40 mouse cellular contexts compared by ENCODE assay signal in genomic region chr14:41124683-41125082, GRCm38 (mm10). TPM values are rescaled to one million over a fixed set of nuclear protein-coding genes. Genes with fewer than 3 reads are reported as not detected.
"Had no signal": no experiment of that assay in that cellular context is flagged by ENCODE, and none has a peak within 500 bp of the region (broad histone marks: within the 10 kb centered on the region; RNA-seq: fewer than 3 reads in every experiment).

No protein-coding gene starts in this region.

- H3K4me2 ChIP-seq: embryonic facial prominence, embryonic 12.5 days; embryonic facial prominence, embryonic 13.5 days; embryonic facial prominence, embryonic 15.5 days; forebrain, embryonic 12.5 days; forebrain, embryonic 13.5 days; forebrain, embryonic 15.5 days had no signal

- H3K9ac ChIP-seq: embryonic facial prominence, embryonic 12.5 days; embryonic facial prominence, embryonic 13.5 days; embryonic facial prominence, embryonic 15.5 days; forebrain, embryonic 12.5 days; forebrain, embryonic 13.5 days; forebrain, embryonic 15.5 days; forebrain, postnatal 0 days had no signal

- H3K4me1 ChIP-seq: embryonic facial prominence, embryonic 10.5 days; embryonic facial prominence, embryonic 12.5 days; embryonic facial prominence, embryonic 13.5 days; embryonic facial prominence, embryonic 15.5 days; forebrain, embryonic 10.5 days; forebrain, embryonic 12.5 days; forebrain, embryonic 13.5 days; forebrain, embryonic 15.5 days had no signal

- H3K27ac ChIP-seq: embryonic facial prominence, embryonic 10.5 days; embryonic facial prominence, embryonic 12.5 days; embryonic facial prominence, embryonic 13.5 days; embryonic facial prominence, embryonic 15.5 days; forebrain, embryonic 10.5 days; forebrain, embryonic 12.5 days; forebrain, embryonic 13.5 days; forebrain, embryonic 15.5 days; gastrocnemius, adult 2 months; heart, adult 2 months had no signal

- H3K9me3 ChIP-seq: embryonic facial prominence, embryonic 10.5 days; embryonic facial prominence, embryonic 12.5 days; embryonic facial prominence, embryonic 13.5 days; embryonic facial prominence, embryonic 15.5 days; forebrain, embryonic 10.5 days; forebrain, embryonic 12.5 days; forebrain, embryonic 13.5 days; forebrain, embryonic 15.5 days had no signal

- H3K4me3 ChIP-seq: embryonic facial prominence, embryonic 10.5 days; embryonic facial prominence, embryonic 12.5 days; embryonic facial prominence, embryonic 13.5 days; embryonic facial prominence, embryonic 15.5 days; erythroblast, embryonic 14.5 days; forebrain, embryonic 10.5 days; forebrain, embryonic 12.5 days; forebrain, embryonic 13.5 days; forebrain, embryonic 15.5 days; gastrocnemius, adult 2 months; heart, adult 2 months had no signal

- H3K36me3 ChIP-seq: embryonic facial prominence, embryonic 10.5 days; embryonic facial prominence, embryonic 12.5 days; embryonic facial prominence, embryonic 13.5 days; embryonic facial prominence, embryonic 15.5 days; forebrain, embryonic 10.5 days; forebrain, embryonic 12.5 days; forebrain, embryonic 15.5 days had no signal

- ATAC-seq: forebrain, embryonic 13.5 days; forebrain, embryonic 14.5 days; forebrain, embryonic 15.5 days; forebrain, embryonic 16.5 days; forebrain, postnatal 0 days had no signal

- H3K27me3 ChIP-seq: embryonic facial prominence, embryonic 12.5 days; embryonic facial prominence, embryonic 13.5 days; embryonic facial prominence, embryonic 15.5 days; forebrain, embryonic 12.5 days; forebrain, embryonic 13.5 days; forebrain, embryonic 15.5 days had no signal

- DNase-seq: cerebellum, adult 2 months; cerebellum, adult 8-10 months; cerebellum, adult 9-10 months; cerebellum, adult 9-11 months; cerebellum, postnatal 10 days; cerebellum, postnatal 14 days; cerebellum, postnatal 25 days; cerebellum, postnatal 36 days; embryo, embryonic 11 days; forebrain, postnatal 0 days; gastrocnemius, adult 2 months; gastrocnemius, postnatal 10 days; gastrocnemius, postnatal 14 days; gastrocnemius, postnatal 25 days; gastrocnemius, postnatal 36 days; heart, adult 11 months; heart, adult 18-20 months; heart, adult 2 months had no signal

RNA-seq across cellular contexts. Expression of gene Sftpa1, which starts 6.9 kb away (rescaled TPM):
- total RNA-seq: common myeloid progenitor, adult 5-6 weeks; forebrain, postnatal 0 days; gastrocnemius, adult 18-20 months; gastrocnemius, adult 2 months; gastrocnemius, adult 8-10 months; gastrocnemius, postnatal 10 days; gastrocnemius, postnatal 14 days; gastrocnemius, postnatal 25 days; gastrocnemius, postnatal 36 days; granulocyte monocyte progenitor cell, adult 5-6 weeks; heart, adult 2 months had no signal
- polyA plus RNA-seq: cerebellum, adult 2 months; cortical plate, adult 2 months; embryonic facial prominence, embryonic 10.5 days; embryonic facial prominence, embryonic 11.5 days; embryonic facial prominence, embryonic 12.5 days; embryonic facial prominence, embryonic 13.5 days; embryonic facial prominence, embryonic 14.5 days; embryonic facial prominence, embryonic 15.5 days; erythroblast, embryonic 14.5 days; forebrain, embryonic 10.5 days; forebrain, embryonic 11.5 days; forebrain, embryonic 12.5 days; forebrain, embryonic 13.5 days; forebrain, embryonic 14.5 days; forebrain, embryonic 15.5 days; forebrain, embryonic 16.5 days; forebrain, postnatal 0 days; frontal cortex, adult 2 months; gonadal fat pad, adult 2 months had no signal

RNA-seq across cellular contexts. Expression of gene Mat1a, which starts 19.8 kb away (rescaled TPM):
- total RNA-seq: common myeloid progenitor, adult 5-6 weeks; forebrain, postnatal 0 days; gastrocnemius, adult 2 months; gastrocnemius, postnatal 14 days; gastrocnemius, postnatal 25 days; granulocyte monocyte progenitor cell, adult 5-6 weeks; heart, adult 18-20 months; heart, adult 2 months had no signal
- polyA plus RNA-seq: cerebellum, adult 2 months; embryonic facial prominence, embryonic 10.5 days; embryonic facial prominence, embryonic 11.5 days; embryonic facial prominence, embryonic 12.5 days; embryonic facial prominence, embryonic 13.5 days; embryonic facial prominence, embryonic 15.5 days; erythroblast, embryonic 14.5 days; forebrain, embryonic 10.5 days; forebrain, embryonic 11.5 days; forebrain, embryonic 12.5 days; forebrain, embryonic 13.5 days; forebrain, embryonic 14.5 days; forebrain, embryonic 15.5 days; forebrain, embryonic 16.5 days; forebrain, postnatal 0 days had no signal

RNA-seq across cellular contexts. Expression of gene Mbl1, which starts 26.6 kb away (rescaled TPM):
- total RNA-seq: common myeloid progenitor, adult 5-6 weeks; forebrain, postnatal 0 days; gastrocnemius, adult 18-20 months; gastrocnemius, adult 2 months; gastrocnemius, adult 8-10 months; gastrocnemius, postnatal 14 days; gastrocnemius, postnatal 25 days; gastrocnemius, postnatal 36 days; granulocyte monocyte progenitor cell, adult 5-6 weeks; heart, adult 18-20 months; heart, adult 2 months had no signal
- polyA plus RNA-seq: cerebellum, adult 2 months; cortical plate, adult 2 months; embryonic facial prominence, embryonic 10.5 days; embryonic facial prominence, embryonic 11.5 days; embryonic facial prominence, embryonic 12.5 days; embryonic facial prominence, embryonic 13.5 days; embryonic facial prominence, embryonic 14.5 days; embryonic facial prominence, embryonic 15.5 days; erythroblast, embryonic 14.5 days; forebrain, embryonic 10.5 days; forebrain, embryonic 11.5 days; forebrain, embryonic 12.5 days; forebrain, embryonic 13.5 days; forebrain, embryonic 14.5 days; forebrain, embryonic 15.5 days; forebrain, embryonic 16.5 days; forebrain, postnatal 0 days; frontal cortex, adult 2 months; gonadal fat pad, adult 2 months; heart, adult 2 months had no signal

RNA-seq across cellular contexts. Expression of gene Dydc1, which starts 52.0 kb away (rescaled TPM):
- total RNA-seq: common myeloid progenitor, adult 5-6 weeks; forebrain, postnatal 0 days; gastrocnemius, adult 18-20 months; gastrocnemius, adult 2 months; gastrocnemius, adult 8-10 months; gastrocnemius, postnatal 10 days; gastrocnemius, postnatal 14 days; gastrocnemius, postnatal 25 days; gastrocnemius, postnatal 36 days; gastrocnemius, postnatal 4 days; granulocyte monocyte progenitor cell, adult 5-6 weeks; heart, adult 18-20 months; heart, adult 2 months had no signal
- polyA plus RNA-seq: cerebellum, adult 2 months; embryonic facial prominence, embryonic 10.5 days; embryonic facial prominence, embryonic 11.5 days; embryonic facial prominence, embryonic 12.5 days; embryonic facial prominence, embryonic 13.5 days; erythroblast, embryonic 14.5 days; forebrain, embryonic 10.5 days; forebrain, embryonic 11.5 days; forebrain, embryonic 12.5 days; forebrain, embryonic 16.5 days; frontal cortex, adult 2 months; gonadal fat pad, adult 2 months; heart, adult 2 months had no signal

RNA-seq across cellular contexts. Expression of gene Dydc2, which starts 55.7 kb away (rescaled TPM):
- total RNA-seq: common myeloid progenitor, adult 5-6 weeks; gastrocnemius, adult 18-20 months; gastrocnemius, adult 2 months; gastrocnemius, adult 8-10 months; gastrocnemius, postnatal 10 days; gastrocnemius, postnatal 14 days; gastrocnemius, postnatal 25 days; gastrocnemius, postnatal 36 days; gastrocnemius, postnatal 4 days; granulocyte monocyte progenitor cell, adult 5-6 weeks; heart, adult 18-20 months; heart, adult 2 months had no signal
- polyA plus RNA-seq: embryonic facial prominence, embryonic 10.5 days; embryonic facial prominence, embryonic 11.5 days; embryonic facial prominence, embryonic 13.5 days; erythroblast, embryonic 14.5 days; forebrain, embryonic 12.5 days; heart, adult 2 months had no signal
